Mouse (Mus musculus) liver, embryonic 14.5 days (tissue): ENCODE measurements at regions not wholly inside any gene's neighbourhood (a gene's known extent, or its start where the extent isn't known, plus 50 kb on each side); places are given as distances from the start of the nearest gene placed in this dataset.
"Not testable (repeated sequence)": the region's sequence is repeated elsewhere in the genome, so short reads cannot be mapped to it uniquely, and the experiment has no call there.

Experiments used
- CTCF ChIP-seq: IDR thresholded peaks from 2 replicates; pipeline ENCODE4 v1.5.1; 2016; ENCODE audit warnings: antibody characterized with exemption, low read depth, control low read depth
- EP300 ChIP-seq: IDR thresholded peaks from 2 replicates; pipeline ENCODE4 v1.6.1; 2016; ENCODE audit warnings: antibody characterized with exemption, low read depth

GRCm38 (mm10) chr13:3106543-3106942, 431.3 kb upstream of the Gdi2 start:
- TF ChIP-seq CTCF, EP300: not testable (repeated sequence)
